Mouse (Mus musculus) kidney, adult 11 months (tissue): Measurements from ENCODE around the gene Anks3.

Source experiments
- DNase-seq: peaks from one replicate; pipeline ENCODE4 v3.0.0; 2022

Gene Anks3

GRCm38 (mm10) chr16:4894201-4894908, 69.7 kb downstream of the Anks3 start:
- DNase-seq: no peak

DNA sequence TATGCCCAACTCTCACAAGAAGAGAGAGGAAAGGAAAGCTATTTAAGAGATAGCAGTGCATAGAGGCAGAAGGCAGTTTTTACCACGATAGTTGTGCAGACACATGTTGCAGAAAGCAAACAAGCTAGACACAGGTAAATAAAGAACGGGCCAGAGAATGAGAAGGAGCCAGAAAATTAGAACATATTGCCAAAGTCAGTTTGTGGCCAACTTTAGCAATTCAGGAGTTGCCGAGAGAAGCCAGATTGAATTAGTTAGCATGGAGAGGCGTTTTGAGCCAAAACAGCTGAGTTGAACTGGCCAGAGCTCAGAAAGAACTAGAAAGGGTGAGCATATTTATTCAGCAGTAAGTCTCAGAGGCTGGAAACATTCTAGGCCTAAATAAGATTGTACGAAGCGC, 71.8 kb downstream of the Anks3 start:
- DNase-seq: no peak
